Mouse (Mus musculus): ENCODE data around the gene A730071L15Rik.

The A730071L15Rik gene

GRCm38 (mm10) chr11:6199410-6200086 lies at the start of gene A730071L15Rik:
TSS of gene A730071L15Rik (plus strand) at chr11:6200029.
- no peak for DNase-seq (ENCODE audit: low read depth in 1 of 2, low spot score in 2 of 2)

- no peak for DNase-seq (ENCODE audit: low read depth in 1 of 2, low spot score in 2 of 2)
Measured at GRCm38 (mm10) chr11:6152864-6153263, 47.0 kb upstream of the A730071L15Rik start.

DNA sequence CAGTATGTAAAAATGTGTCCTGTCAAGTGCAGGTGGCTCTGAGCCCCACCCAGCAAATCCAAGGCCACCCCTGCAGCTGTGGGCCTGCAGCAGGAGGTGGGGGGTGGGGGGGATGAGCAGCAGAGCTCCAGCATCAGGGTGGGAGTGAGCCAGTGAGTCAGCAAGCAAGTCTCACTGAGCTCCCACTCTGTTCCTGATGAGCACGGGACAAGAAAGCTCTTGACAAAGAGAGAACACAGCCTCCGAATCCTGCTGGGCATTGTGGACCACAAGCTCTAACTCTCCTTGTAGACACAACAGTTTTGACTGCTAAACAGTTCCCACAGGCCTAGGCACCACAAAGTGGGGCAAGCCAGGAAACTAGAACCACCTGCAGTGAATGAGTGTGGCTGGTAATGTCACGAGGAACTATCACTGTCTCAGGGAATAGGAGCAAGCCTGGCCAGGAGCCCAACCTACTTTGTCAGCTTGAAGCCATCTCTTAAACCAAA lies 45.6 kb upstream of the A730071L15Rik start:
- no peak for DNase-seq (ENCODE audit: low read depth in 1 of 2, low spot score in 2 of 2)

DNA sequence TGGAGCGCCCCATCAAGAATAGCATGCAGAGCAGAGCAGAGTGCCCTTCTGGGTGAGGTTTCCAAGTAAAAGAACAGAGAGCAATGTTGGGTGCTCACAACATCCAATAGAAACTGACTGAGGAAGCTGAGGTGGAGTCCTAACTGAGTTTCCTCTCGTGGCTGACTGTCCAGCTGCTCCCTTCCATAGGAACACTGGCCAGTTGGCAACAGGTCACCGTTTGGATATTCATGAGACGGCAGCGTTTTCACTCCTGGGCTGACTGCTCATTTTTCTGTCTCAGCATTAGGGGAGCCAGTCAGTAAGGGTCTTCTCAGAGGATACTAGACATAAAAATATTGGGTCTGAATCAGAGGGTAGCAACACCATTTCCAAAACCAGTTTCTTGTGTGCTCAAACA lies 43.2 kb upstream of the A730071L15Rik start:
- DNase-seq (ENCODE audit: low read depth in 1 of 2, low spot score in 2 of 2), result no peak

DNA sequence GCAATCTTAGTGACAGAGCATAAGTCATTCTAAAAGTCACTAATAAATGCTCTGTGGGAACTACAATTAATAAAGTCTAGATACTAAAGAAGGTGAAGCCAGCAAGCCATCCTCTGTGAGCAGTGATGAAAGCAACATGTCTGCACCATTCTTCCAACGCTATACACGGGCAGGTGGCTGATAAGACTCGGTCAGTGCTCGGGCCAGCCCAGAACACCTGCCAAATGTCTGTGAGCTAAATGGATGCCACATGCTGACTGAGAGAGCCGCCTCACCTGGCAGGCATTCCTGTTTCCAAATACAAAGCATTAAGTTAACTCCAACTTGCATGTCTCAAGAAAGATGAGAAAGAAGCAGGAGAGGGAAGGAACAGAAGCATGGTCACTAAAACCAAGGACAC lies 42.7 kb upstream of the A730071L15Rik start:
- no peak for DNase-seq (ENCODE audit: low read depth in 1 of 2, low spot score in 2 of 2)

DNA sequence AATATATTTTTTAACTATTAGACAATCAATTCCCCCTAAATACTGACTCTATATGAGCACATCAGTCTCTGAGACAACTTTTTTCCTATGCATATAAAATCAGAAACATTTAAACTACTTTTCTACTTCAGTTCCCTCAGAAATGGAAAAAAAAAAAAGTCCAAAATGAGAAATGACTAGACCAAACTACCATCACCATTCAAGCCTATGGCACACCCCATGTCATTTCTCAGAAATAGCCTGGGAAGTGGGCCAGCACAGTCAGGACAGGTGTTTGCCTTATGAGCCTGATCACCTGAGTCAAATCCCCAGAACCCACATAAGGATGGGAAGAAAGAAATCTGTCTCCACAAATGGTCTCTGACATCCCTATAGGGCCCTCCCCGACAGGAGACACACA lies 41.3 kb upstream of the A730071L15Rik start:
- no peak for DNase-seq (ENCODE audit: low read depth in 1 of 2, low spot score in 2 of 2)

DNA sequence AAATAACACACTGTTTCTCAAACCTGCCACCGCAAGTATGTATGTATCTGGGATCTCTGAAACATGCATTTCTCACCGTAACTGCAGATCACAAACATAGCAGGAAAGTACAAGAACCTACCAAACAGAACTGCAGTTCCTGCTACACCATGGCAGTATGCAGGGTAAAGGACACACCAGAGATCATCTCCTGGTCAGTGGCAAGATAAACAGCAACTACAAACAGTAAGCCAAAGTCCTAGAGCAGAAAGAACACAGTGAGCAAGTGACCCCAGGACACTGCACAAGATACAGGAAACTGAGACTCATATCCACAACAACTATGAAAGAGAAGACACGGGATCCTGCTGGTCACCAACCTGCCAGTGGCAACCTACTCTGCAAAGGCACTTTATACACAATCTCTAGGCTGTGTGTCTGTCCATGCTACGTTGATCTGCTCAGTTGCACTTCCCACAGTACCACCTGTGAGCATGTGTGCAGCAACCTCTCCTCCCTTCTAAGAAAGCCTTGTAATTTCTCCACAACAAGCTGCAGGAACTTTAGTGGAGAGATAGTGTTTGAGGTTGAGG lies 40.0 kb upstream of the A730071L15Rik start:
- DNase-seq (ENCODE audit: low read depth in 1 of 2, low spot score in 2 of 2), result no peak

- no peak for DNase-seq (ENCODE audit: low read depth in 1 of 2, low spot score in 2 of 2)
Measured at GRCm38 (mm10) chr11:6160663-6161271, 39.1 kb upstream of the A730071L15Rik start.

DNA sequence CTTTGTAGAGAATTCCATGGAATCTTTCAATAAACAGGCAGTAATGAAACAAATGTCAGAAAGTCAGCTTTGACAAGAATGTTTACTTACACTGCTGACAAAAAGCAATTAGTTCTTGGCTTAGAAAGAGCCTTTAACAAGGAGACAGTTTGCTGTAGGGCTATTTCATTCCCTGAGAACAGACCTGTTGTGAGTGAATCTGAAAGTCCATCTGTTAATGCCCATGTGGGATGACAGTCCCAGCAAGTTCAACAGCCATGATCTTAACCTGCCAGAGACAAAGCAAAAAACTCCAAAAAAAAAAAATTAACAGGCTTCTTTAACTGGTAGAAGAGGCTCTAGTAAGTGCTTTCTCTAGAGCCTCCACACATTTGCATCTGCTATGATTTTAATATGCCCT lies 38.3 kb upstream of the A730071L15Rik start:
- DNase-seq (ENCODE audit: low read depth in 1 of 2, low spot score in 2 of 2), result no peak

GRCm38 (mm10) chr11:6163062-6163461 lies 36.8 kb upstream of the A730071L15Rik start:
- no peak for DNase-seq (ENCODE audit: low read depth in 1 of 2, low spot score in 2 of 2)

GRCm38 (mm10) chr11:6163706-6164105 lies 36.1 kb upstream of the A730071L15Rik start:
- DNase-seq (ENCODE audit: low read depth in 1 of 2, low spot score in 2 of 2), result no peak

DNA sequence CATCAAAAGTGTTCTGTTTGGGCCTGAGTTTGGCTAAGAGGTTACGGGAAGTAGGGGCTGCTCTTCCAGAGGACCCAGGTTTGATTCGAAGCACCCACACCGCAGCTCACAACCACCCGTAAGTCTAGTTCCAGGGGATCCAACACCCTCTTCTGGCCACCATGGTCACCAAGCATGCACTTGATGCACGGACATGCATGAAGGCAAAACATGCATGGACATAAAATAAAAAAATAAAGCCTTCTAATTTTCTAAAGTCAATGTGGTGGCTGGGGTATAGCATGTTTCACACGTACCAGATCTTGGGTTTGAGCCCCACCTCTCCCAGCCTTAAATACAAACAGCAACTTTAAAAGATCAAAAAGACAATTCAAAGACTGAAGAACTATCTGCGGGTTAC lies 35.0 kb upstream of the A730071L15Rik start:
- no peak for DNase-seq (ENCODE audit: low read depth in 1 of 2, low spot score in 2 of 2)

DNA sequence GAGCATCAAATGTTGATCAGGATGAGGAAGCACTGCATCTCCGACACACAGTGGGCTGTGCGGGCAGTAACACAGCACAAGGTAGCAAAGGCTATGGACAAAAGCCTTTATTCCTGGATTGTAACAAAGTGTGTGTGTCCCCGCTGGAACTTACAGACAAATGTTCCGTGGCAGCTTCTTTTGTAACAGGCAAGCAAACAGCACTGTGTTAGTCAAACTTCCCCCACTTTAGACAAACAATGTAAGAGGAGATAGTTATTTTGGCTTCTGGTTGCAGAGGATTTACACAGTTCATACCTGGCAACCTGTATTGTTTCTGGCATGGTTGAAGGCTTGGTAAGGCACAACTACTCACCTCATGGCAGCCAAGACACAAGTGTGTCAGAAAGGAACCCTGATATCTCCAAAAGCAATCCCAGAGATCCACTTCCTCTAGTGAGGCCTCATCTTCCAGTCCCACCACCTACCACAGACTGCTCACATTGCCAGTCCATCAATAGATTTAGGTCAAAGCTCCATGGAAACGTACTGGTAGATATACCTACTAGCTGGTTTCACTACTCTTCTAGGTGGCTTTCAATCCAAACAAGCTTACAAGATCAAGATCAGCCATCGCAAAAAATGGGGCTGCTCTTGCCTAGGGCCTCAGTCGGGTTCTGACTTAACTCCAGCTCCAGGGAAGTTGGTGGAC lies 34.3 kb upstream of the A730071L15Rik start:
- no peak for DNase-seq (ENCODE audit: low read depth in 1 of 2, low spot score in 2 of 2)

DNA sequence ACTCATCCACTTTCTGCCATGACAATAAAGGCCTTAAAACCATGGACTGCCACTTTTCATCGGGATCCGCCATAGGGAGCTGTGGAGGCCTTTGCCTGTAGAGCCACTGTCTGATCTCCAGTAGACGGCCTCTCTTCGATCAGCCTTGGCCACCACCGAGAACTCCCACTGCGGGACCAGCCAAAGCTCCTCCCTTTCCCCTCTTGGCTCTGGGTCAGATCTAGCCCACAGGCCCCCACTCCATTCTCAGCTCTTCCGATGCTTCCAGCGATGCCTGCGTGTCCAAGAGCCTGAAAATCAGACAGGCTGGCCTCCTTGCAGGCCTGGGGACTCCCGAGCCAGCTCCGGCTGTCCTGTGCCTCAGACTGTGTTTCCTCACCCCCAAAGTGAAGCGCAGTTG lies 33.5 kb upstream of the A730071L15Rik start:
- DNase-seq (ENCODE audit: low read depth in 1 of 2, low spot score in 2 of 2), result no peak

DNA sequence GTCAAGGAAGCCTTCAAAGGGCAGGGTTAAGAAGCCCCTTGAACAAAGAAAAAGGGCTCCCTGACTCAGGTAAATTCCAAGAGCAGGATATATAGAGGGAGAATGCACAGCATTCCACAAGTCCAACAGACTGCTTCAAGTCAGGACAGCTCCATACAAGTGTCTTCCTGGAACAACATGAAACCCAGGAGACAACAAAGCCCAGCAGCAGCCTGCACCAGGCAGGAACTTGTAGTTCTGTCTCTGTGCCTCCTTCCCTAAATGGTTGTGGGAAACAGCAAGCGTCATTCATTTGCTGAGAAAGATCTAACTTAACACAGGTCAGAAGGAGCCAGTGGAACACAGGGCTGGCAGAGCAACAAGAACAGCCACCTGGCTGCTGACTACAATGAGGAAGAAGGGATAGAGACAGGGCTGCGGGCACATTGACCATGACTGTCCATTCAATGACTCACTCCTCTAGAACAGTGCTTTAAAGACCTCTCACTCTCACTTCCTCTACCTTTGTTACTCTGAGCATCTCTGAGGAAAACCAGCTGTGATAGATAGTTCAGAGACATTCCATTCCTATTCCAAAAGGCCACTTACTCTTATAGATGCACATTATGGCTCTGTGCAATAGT lies 30.7 kb upstream of the A730071L15Rik start:
- peak in 1 of 2 experiments; percentile 21 for DNase-seq (ENCODE audit: low read depth in 1 of 2, low spot score in 2 of 2)

- no peak for DNase-seq (ENCODE audit: low read depth in 1 of 2, low spot score in 2 of 2)
Measured at GRCm38 (mm10) chr11:6174719-6175118, 25.1 kb upstream of the A730071L15Rik start.

- DNase-seq (ENCODE audit: low read depth in 1 of 2, low spot score in 2 of 2), result no peak
Measured at GRCm38 (mm10) chr11:6175506-6175905, 24.3 kb upstream of the A730071L15Rik start.

GRCm38 (mm10) chr11:6177781-6178420 lies 21.9 kb upstream of the A730071L15Rik start:
- DNase-seq (ENCODE audit: low read depth in 1 of 2, low spot score in 2 of 2), result no peak

DNA sequence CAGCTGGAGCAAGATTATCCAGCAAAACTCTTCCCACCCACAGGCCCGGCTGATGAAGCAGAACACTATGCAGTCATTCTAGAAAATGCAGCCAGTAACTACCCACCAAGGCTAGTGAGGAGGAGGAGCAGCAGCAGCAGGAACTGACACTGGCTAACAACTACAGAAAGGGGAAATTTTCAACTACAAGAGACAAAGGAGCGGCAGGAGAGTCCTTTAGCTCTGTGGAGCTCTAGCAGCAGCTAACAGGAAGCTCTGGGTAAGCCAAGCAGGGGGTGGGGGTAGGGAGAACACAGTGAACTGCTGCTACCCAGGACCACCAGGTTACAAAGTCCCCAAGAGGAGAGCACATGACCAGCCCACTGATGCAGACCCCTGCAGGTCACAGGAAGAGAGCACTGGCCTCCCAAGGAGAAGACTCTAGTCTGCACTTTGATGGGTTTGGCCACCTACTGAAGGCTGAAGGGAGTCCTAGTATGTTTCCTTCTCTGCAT lies 21.1 kb upstream of the A730071L15Rik start:
- DNase-seq (ENCODE audit: low read depth in 1 of 2, low spot score in 2 of 2), result no peak

- no peak for DNase-seq (ENCODE audit: low read depth in 1 of 2, low spot score in 2 of 2)
Measured at GRCm38 (mm10) chr11:6179194-6179593, 20.6 kb upstream of the A730071L15Rik start.

Measured in monocyte, adult 2 months (primary cell).